Mouse (Mus musculus): Measurements from ENCODE around the gene Cela3a.

The Cela3a gene

DNA sequence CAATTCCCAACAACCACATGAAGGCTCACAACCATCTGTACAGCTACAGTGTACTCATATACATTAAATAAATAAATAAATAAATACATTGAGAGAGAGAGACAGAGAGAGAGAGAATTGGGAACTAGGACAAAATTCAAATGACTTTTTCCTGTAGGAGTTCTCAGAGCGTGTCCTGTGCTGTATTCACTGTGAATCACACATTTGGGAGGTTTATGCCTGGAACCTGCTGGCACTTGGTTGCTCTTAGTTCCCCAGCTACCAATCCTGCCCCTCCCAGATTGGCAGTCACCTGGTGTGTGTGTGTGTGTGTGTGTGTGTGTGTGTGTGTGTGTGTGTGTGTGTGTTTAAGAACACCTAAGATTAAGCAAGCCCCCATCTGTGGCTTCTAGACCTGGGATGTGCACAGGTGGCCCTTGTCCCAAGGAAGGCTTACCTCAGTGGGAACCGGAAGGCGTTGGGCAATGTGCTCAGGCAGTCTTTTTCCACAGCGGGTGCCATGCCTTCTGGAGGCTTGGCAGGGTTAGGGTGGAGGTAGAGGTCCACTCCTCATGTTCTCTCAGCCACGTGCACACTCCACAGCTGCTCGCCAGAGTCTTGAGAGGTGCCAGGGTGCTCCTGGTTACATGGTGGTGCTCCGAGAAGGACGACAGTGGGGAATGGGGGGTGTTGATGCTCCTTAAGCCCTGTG, 27.5 kb upstream of the Cela3a start:
- no peak for TF ChIP-seq GATA4 (IDR thresholded peaks at IDR 0.05; ENCODE audit: insufficient replicate concordance, low read length)

DNA sequence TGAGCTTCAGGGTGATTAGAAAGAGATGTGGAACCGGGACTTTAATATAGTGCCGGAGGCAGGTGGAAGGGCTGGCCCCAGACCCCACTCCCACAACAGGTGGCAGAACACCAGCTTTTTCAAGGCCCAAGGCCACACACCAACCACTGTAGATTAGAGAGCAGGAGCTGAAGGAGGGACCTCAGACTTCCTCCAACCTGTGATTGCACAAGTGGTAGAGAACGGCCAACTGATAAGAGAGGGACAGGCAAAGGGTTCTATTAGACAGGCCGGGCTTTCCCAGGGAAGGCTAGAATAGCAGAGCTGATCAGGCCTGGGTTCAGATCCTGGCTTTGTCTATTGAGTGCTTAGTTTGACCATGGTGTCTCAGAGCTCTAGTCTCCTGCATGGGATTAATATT, 20.9 kb upstream of the Cela3a start, which contains the start of gene Cela3b:
Gene Cela3b (minus strand): TSS at position 39 of the 400 bp plus-strand sequence.
- peak; percentile 53; the same call in 1 of the 2 replicates for TF ChIP-seq GATA4 (IDR thresholded peaks at IDR 0.05; ENCODE audit: insufficient replicate concordance, low read length)

- TF ChIP-seq GATA4 (IDR thresholded peaks at IDR 0.05; ENCODE audit: insufficient replicate concordance, low read length) = no peak
Observed at GRCm38 (mm10) chr4:137417712-137418564, 8.3 kb upstream of the Cela3a start.

- no peak for TF ChIP-seq GATA4 (IDR thresholded peaks at IDR 0.05; ENCODE audit: insufficient replicate concordance, low read length)
Observed at GRCm38 (mm10) chr4:137414936-137415335, 5.3 kb upstream of the Cela3a start.

DNA sequence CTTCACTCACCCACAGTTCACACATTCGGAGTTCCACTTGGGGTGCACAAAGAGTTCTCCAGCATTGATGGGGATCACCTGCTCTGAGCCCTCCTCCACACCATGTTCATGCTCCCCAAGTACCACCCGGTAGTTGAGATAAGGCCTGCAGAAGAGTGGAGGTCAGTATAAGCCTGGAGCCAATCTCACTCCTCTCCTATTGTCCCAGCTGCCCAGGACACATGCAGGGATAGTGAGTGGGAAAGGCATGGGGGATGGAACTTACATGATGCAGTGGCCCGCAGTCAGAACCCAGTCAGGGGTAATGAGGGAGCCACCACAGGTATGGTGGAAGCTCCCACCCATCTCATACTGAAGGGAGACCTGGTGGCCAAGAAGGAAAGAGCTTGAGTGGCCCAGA, 4.0 kb downstream of the Cela3a start:
- TF ChIP-seq GATA4 (IDR thresholded peaks at IDR 0.05; ENCODE audit: insufficient replicate concordance, low read length) = no peak

GRCm38 (mm10) chr4:137396641-137397525, 12.7 kb downstream of the Cela3a start:
- no peak for TF ChIP-seq GATA4 (IDR thresholded peaks at IDR 0.05; ENCODE audit: insufficient replicate concordance, low read length)

GRCm38 (mm10) chr4:137393378-137394135, 16.0 kb downstream of the Cela3a start:
- no peak for TF ChIP-seq GATA4 (IDR thresholded peaks at IDR 0.05; ENCODE audit: insufficient replicate concordance, low read length)

- TF ChIP-seq GATA4 (IDR thresholded peaks at IDR 0.05; ENCODE audit: insufficient replicate concordance, low read length) = no peak
Observed at GRCm38 (mm10) chr4:137392874-137393273, 16.7 kb downstream of the Cela3a start.

GRCm38 (mm10) chr4:137391287-137391686, 18.3 kb downstream of the Cela3a start:
- no peak for TF ChIP-seq GATA4 (IDR thresholded peaks at IDR 0.05; ENCODE audit: insufficient replicate concordance, low read length)

- TF ChIP-seq GATA4 (IDR thresholded peaks at IDR 0.05; ENCODE audit: insufficient replicate concordance, low read length) = no peak
Observed at GRCm38 (mm10) chr4:137390196-137390595, 19.4 kb downstream of the Cela3a start.

DNA sequence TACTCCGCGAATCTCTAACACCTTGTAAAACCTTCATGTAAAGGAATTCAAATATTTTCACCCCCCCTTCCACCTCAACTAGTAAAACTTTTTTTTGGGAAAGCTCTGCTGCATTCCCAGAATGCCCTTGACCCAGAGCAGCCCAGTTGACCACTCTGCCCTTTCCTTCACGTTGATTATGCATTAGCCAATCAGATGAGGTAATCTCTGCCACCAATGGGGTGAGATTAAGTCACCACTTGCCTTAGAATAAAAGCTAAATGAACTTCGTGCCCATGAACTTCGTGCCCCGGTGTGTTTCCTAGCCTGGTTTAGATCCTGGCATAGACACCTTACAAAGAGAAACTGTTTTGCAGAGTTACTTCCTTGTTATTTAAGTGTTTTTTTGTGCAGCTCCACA, 20.6 kb downstream of the Cela3a start:
- no peak for TF ChIP-seq GATA4 (IDR thresholded peaks at IDR 0.05; ENCODE audit: insufficient replicate concordance, low read length)

- peak; percentile 82; the same call in 1 of the 2 replicates for TF ChIP-seq GATA4 (IDR thresholded peaks at IDR 0.05; ENCODE audit: insufficient replicate concordance, low read length)
Observed at GRCm38 (mm10) chr4:137388059-137388794, 21.4 kb downstream of the Cela3a start.

DNA sequence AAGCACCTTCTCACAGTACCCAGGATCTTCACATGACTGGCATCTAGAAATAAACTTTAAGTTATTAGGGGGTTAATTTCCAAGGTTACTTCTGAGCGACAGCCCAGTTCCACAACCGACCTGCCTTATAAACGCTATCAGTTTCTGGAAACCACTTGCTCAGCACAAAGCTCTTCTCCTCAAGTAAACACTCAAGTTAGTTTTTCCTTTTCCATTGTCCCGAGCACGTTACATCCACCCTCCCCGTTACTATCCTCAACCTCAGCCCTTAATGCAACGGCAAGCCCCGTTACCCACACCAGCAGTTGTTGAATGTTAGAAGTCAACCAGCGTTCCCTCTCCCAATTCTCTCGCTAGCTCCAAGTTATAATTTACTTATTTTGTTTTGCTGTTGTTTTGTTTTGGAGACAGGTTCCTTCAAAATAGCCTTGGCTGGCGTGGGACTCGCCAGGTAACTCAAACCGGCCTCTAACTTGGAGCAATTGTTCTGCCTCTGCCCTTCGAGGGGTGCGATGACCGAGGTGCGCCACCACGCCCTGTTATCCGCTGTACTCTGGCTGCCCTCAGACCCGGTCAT, 22.0 kb downstream of the Cela3a start:
- TF ChIP-seq GATA4 (IDR thresholded peaks at IDR 0.05; ENCODE audit: insufficient replicate concordance, low read length) = no peak
